Mouse (Mus musculus) cerebellum, adult 18-20 months (tissue): ENCODE results near the gene Olfr1390.
"Not testable (repeated sequence)": the region's sequence is repeated elsewhere in the genome, so short reads cannot be mapped to it uniquely, and the experiment has no call there.

Experiments used
- DNase-seq, 2 experiments: peaks; one replicate each; pipeline ENCODE4 v3.0.0; 2021

The Olfr1390 gene

GRCm38 (mm10) chr11:49334888-49335287 is at the start of gene Olfr1390:
TSS of gene Olfr1390 (plus strand) at chr11:49335188.
- no peak for DNase-seq

DNA sequence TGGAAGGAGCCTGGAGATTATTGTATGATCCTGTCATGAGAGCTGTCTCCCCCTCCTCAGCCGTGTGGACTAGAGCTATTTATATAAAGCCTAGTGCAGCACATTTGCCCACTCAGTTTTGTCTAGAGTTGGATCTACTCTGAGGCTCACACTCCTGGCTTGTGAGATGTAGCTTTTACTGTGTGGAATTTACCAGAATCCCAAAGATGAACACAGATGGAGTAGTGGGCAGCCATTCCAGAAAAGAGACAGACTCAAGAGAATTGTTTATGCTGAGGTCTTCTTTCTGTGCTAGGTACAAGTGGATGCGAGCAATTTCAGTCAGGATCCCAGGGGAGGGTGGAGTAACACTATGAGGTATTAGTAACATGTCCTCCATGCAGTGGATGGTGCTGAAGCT is 47.7 kb upstream of the Olfr1390 start:
- no peak for DNase-seq

- DNase-seq, result no peak
Measured at GRCm38 (mm10) chr11:49292777-49293176, 42.2 kb upstream of the Olfr1390 start.

GRCm38 (mm10) chr11:49304441-49304840 is 30.5 kb upstream of the Olfr1390 start, which contains the start of gene Olfr10:
TSS of gene Olfr10 (plus strand) at chr11:49304741.
- DNase-seq, result no peak

DNA sequence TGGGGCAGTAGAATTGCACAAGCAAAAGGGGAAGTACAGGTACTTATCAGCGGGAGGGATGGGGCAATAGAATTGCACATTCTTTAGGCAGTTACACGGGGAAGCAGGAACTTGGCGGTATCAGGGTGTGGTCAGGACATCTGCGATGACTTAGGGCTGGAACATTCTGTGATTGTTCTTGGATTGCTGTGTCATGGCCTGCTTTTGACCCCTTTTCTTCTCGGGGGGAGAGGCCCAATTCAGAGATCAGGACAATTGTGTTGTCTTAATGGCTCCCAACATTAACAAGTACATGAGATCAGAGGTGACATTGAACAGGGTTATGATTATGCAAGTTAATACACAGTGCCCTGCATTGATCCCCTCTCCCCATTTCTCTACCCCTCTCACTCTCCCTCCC is 26.4 kb upstream of the Olfr1390 start:
- not testable (repeated sequence) for DNase-seq

- no peak for DNase-seq
Measured at GRCm38 (mm10) chr11:49322442-49322841, 12.5 kb upstream of the Olfr1390 start, which contains the start of gene Olfr1391. TSS of gene Olfr1391 (plus strand) at chr11:49322742.

DNA sequence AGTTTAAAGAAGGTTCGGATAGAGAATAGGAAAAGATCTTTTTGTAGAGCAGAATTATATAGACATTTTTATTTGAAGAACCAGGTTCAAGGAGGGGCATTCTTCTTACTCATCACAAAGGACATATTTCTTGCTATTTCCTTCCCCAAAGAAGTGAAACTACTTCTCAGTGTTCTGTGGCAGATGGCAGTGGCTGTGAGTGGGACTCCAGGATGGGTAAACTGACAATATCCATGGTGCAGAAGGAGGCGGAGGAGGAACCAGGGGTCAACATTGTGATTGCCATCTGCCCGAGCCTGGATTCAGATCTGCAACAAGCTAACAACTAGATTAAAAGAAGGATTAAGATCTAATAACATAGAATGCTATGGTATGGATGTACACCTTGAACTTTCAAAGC is 8.3 kb upstream of the Olfr1390 start:
- DNase-seq, result no peak

DNA sequence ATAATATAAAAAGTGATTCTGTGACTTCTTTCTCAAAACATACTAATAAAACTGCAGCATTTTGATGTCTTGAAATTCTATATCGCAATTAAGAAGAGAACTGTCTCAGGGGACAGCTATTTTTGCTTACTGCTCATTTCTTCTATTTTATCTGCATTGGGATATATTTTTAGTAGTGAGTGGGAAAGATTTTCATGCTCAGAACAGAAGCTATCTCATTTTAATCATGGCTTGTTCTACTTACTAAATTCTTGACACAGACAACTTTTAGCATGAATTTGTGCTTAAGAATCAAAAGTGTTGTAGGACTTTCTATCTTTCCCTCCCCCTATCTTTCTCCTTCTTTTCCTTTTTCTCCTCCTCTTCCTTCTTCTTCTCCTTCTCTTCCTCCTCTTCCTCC is 5.3 kb upstream of the Olfr1390 start:
- DNase-seq, result no peak

GRCm38 (mm10) chr11:49337150-49337832 is 2.3 kb downstream of the Olfr1390 start:
- no peak for DNase-seq

DNA sequence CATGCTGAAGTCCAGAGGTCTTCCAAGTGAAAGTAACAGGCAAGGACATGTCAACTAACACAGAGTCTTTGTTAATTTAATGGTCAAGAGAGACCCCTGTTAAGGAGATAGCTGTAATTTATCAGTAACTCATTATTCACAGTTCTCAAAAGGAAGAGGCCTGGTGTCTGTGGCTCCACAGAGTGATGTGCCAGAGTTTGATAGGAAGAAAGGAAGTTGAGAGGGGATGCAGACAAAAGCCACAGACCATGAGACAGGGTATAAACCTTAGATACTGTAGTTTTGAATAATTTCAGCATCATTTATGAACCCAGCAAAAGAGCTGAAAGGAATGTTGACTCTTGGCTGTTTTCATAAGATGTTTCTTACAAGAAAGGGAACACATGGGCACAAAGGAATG is 48.1 kb downstream of the Olfr1390 start:
- no peak for DNase-seq

GRCm38 (mm10) chr11:49386118-49386517 is 51.1 kb downstream of the Olfr1390 start:
- not testable (repeated sequence) for DNase-seq
